Mouse (Mus musculus) lung, postnatal 0 days (tissue): ENCODE measurements around the gene Tma7.

Source experiments
- CTCF ChIP-seq: IDR thresholded peaks from 2 replicates; pipeline ENCODE4 v1.5.1; 2016; ENCODE audit warnings: antibody characterized with exemption, mild to moderate bottlenecking
- EP300 ChIP-seq: IDR thresholded peaks from 2 replicates; pipeline ENCODE4 v1.6.1; 2016; ENCODE audit warnings: antibody characterized with exemption, mild to moderate bottlenecking, control low read depth

DNA sequence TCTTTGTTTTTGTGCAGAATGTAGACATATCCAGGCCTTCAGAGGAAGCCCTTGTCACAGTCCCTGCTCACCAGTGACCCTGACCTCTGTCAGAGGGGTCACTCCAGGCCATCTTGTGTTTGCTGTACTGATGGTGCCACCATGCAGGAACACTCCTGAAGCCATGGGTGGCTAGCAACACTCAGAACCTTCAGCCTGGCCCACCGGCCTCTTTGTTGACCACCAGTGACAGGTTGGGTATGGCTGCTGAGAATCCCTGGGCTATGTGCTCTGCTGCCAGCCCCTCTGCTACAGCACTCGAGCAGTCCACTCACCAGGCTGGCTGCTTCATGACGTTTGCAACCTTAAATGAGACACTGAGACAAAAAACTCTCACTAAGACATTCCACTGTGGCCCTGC lies 52.1 kb downstream of the Tma7 start:
- TF ChIP-seq EP300 (no peak), CTCF (no peak)
